ENCODE assay signal across 20 mouse cellular contexts in the genomic region with DNA sequence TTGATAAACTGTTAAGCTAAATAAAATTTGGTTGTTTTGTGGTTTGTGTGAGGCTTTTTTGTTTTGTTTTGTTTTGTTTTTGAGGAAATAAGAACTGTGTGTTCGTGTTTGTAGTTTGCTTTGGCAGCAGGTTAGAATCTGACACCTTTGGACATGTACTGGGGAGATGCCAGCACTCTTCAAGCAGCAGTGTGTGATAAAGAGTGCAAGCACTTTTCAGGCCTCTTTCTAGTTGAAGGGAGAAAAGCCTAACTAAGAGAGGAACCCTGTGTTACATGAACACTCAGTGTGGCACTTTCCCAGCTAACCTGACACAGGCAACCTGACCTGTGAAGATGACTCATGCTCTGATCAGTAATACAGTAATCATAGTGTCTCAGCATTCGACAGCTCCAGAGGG. TPM values are rescaled to one million over a fixed set of nuclear protein-coding genes. Genes with fewer than 3 reads are reported as not detected.
A peak's percentile ranks its signal among the peaks of the same experiment; 100 is the strongest.
DNase-seq lines count a peak whose midpoint lies in the region; ATAC-seq and TF ChIP-seq lines count a peak whose summit lies in the region.
"Had no signal": no experiment of that assay in that cellular context is flagged by ENCODE, and none has a peak within 500 bp of the region (broad histone marks: within the 10 kb centered on the region; RNA-seq: fewer than 3 reads in every experiment).

No protein-coding gene starts in this region.

- TF ChIP-seq POLR2A in thymus, adult 2 months (IDR thresholded peaks at IDR 0.05; ENCODE audit: control insufficient read depth, extremely low read depth, insufficient read depth, low read length, poor library complexity), result no peak

- 0 out of 2 replicates have a peak, but pooled peaks cover 5% of the 10 kb centered on the region for H3K9me3 ChIP-seq in heart, embryonic 14.5 days (ENCODE audit: control insufficient read depth, low read length)
- H3K9me3 ChIP-seq in heart, embryonic 11.5 days (replicated peaks; ENCODE audit: control insufficient read depth, low read length), result no peaks in the 10 kb centered on the region
- H3K9me3 ChIP-seq: forebrain, embryonic 10.5 days; hindbrain, embryonic 15.5 days; intestine, embryonic 15.5 days; limb, embryonic 15.5 days; midbrain, embryonic 13.5 days had no signal

- no peak for ATAC-seq in heart, embryonic 14.5 days (ENCODE audit: insufficient number of reproducible peaks, insufficient read depth, low FRiP score, low read depth)
- ATAC-seq in heart, embryonic 11.5 days (replicated peaks; ENCODE audit: insufficient number of reproducible peaks, low FRiP score, low TSS enrichment), result no peak
- ATAC-seq: forebrain, embryonic 16.5 days; intestine, embryonic 15.5 days; midbrain, embryonic 13.5 days had no signal

- H3K36me3 ChIP-seq in heart, embryonic 14.5 days (ENCODE audit: control insufficient read depth, insufficient read depth, low read length), result peaks cover 44% of the 10 kb centered on the region
- peaks cover 16% of the 10 kb centered on the region for H3K36me3 ChIP-seq in heart, embryonic 11.5 days (ENCODE audit: control insufficient read depth, insufficient read depth, low read length)
- H3K36me3 ChIP-seq in thymus, adult 2 months (ENCODE audit: control insufficient read depth, insufficient read depth, low read length), result peaks cover 22% of the 10 kb centered on the region

- TF ChIP-seq CTCF in thymus, adult 2 months (IDR thresholded peaks at IDR 0.05; ENCODE audit: borderline replicate concordance, control insufficient read depth, extremely low read depth, insufficient read depth, low read length, poor library complexity), result no peak

- H3K4me2 ChIP-seq in heart, embryonic 14.5 days (ENCODE audit: low read length), result no peak overlapping the region
- no peak overlapping the region for H3K4me2 ChIP-seq in heart, embryonic 11.5 days
- H3K4me2 ChIP-seq: hindbrain, embryonic 15.5 days; intestine, embryonic 15.5 days; limb, embryonic 15.5 days; midbrain, embryonic 13.5 days had no signal

- H3K27ac ChIP-seq in heart, embryonic 14.5 days (replicated peaks in 1 of 2; ENCODE audit: control insufficient read depth in 1 of 2, insufficient read depth in 1 of 2, low read depth in 2 of 2, low read length in 2 of 2), result peak overlapping the region; percentile 25 to 53; a peak in 3 of 4 replicates
- H3K27ac ChIP-seq in heart, embryonic 11.5 days (ENCODE audit: low read depth, low read length), result no peak overlapping the region
- H3K27ac ChIP-seq in thymus, adult 2 months (ENCODE audit: control insufficient read depth, insufficient read depth, low read length), result no peak overlapping the region
- H3K27ac ChIP-seq: forebrain, embryonic 10.5 days; hindbrain, embryonic 15.5 days; intestine, embryonic 15.5 days; limb, embryonic 15.5 days; midbrain, embryonic 13.5 days; stomach, postnatal 0 days had no signal

- no peak overlapping the region for H3K9ac ChIP-seq in heart, embryonic 14.5 days (ENCODE audit: low read length)
- H3K9ac ChIP-seq in heart, embryonic 11.5 days (ENCODE audit: low read depth, low read length), result no peak overlapping the region
- H3K9ac ChIP-seq: hindbrain, embryonic 15.5 days; intestine, embryonic 15.5 days; limb, embryonic 15.5 days; midbrain, embryonic 13.5 days had no signal

- no peaks in the 10 kb centered on the region for H3K27me3 ChIP-seq in heart, embryonic 14.5 days (ENCODE audit: control insufficient read depth, insufficient read depth, low read length)
- no peaks in the 10 kb centered on the region for H3K27me3 ChIP-seq in heart, embryonic 11.5 days (ENCODE audit: control insufficient read depth, insufficient read depth, low read length)
- no peaks in the 10 kb centered on the region for H3K27me3 ChIP-seq in thymus, adult 2 months (ENCODE audit: control insufficient read depth, insufficient read depth, low read length)
- H3K27me3 ChIP-seq: hindbrain, embryonic 15.5 days; intestine, embryonic 15.5 days; limb, embryonic 15.5 days; midbrain, embryonic 13.5 days had no signal

- peak; percentile 43 to 53 for DNase-seq in cerebellum, postnatal 10 days
- no peak for DNase-seq in cerebellum, postnatal 36 days
- peak; percentile 49 for DNase-seq in lung, postnatal 10 days
- DNase-seq in lung, adult 18-20 months, result no peak
- DNase-seq in lung, postnatal 36 days, result peak; percentile 54
- DNase-seq in thymus, adult 2 months, result no peak
- DNase-seq: adrenal gland, postnatal 25 days; cerebellum, adult 11 months; gastrocnemius, postnatal 25 days; kidney, adult 8-10 months; kidney, postnatal 14 days had no signal

- H3K4me1 ChIP-seq in heart, embryonic 14.5 days (ENCODE audit: control insufficient read depth in 2 of 2, insufficient read depth in 2 of 2, low read length in 2 of 2), result peaks cover 5 to 19% of the 10 kb centered on the region in 2 experiments
- H3K4me1 ChIP-seq in heart, embryonic 11.5 days (ENCODE audit: control insufficient read depth, insufficient read depth, low read length), result 0 out of 2 replicates have a peak, but pooled peaks cover 2% of the 10 kb centered on the region
- H3K4me1 ChIP-seq in thymus, adult 2 months (replicated peaks; ENCODE audit: control insufficient read depth, insufficient read depth, low read length), result peaks cover 23% of the 10 kb centered on the region
- H3K4me1 ChIP-seq: forebrain, embryonic 10.5 days; hindbrain, embryonic 15.5 days; intestine, embryonic 15.5 days; limb, embryonic 15.5 days; midbrain, embryonic 13.5 days had no signal

- 59% methylated on average over 2 of the region's 2 CpGs for WGBS in heart, embryonic 14.5 days
- 82% methylated on average over 2 of the region's 2 CpGs for WGBS in heart, embryonic 11.5 days (ENCODE audit: insufficient replicate concordance)
- 80% methylated on average over 2 of the region's 2 CpGs for WGBS in thymus, adult 2 months

- H3K4me3 ChIP-seq in heart, embryonic 14.5 days (ENCODE audit: control insufficient read depth in 1 of 2, insufficient read depth in 1 of 2, low read depth in 1 of 2, low read length in 2 of 2), result no peak overlapping the region
- no peak overlapping the region for H3K4me3 ChIP-seq in heart, embryonic 11.5 days (ENCODE audit: low read depth, low read length)
- H3K4me3 ChIP-seq in thymus, adult 2 months (ENCODE audit: control insufficient read depth, insufficient read depth, low read length), result no peak overlapping the region
- H3K4me3 ChIP-seq: forebrain, embryonic 10.5 days; hindbrain, embryonic 15.5 days; intestine, embryonic 15.5 days; limb, embryonic 15.5 days; midbrain, embryonic 13.5 days had no signal

RNA-seq across cellular contexts. Expression of a gene that starts 17.7 kb away (rescaled TPM):
- 32.8 and 39.7 TPM in 2 replicates for polyA plus RNA-seq in heart, embryonic 14.5 days (2014; fragmentation: Nextera tagmentation; extraction: Ambion mirVana)
- polyA plus RNA-seq in heart, embryonic 11.5 days (2014; fragmentation: Nextera tagmentation; extraction: Ambion mirVana), result 30.5 and 35.2 TPM in 2 replicates
- 77.0 and 80.5 TPM in 2 replicates for polyA plus RNA-seq in thymus, adult 2 months (2012; rRNA removed)

RNA-seq across cellular contexts. Expression of a gene that starts 18.1 kb away (rescaled TPM):
- polyA plus RNA-seq in heart, embryonic 14.5 days (2014; fragmentation: Nextera tagmentation; extraction: Ambion mirVana), result 90.6 and 92.9 TPM in 2 replicates
- 121 and 141 TPM in 2 replicates for polyA plus RNA-seq in heart, embryonic 11.5 days (2014; fragmentation: Nextera tagmentation; extraction: Ambion mirVana)
- polyA plus RNA-seq in thymus, adult 2 months (2012; rRNA removed), result 25.1 and 28.3 TPM in 2 replicates

RNA-seq across cellular contexts. Expression of a gene that starts 24.7 kb away (rescaled TPM):
- polyA plus RNA-seq in heart, embryonic 14.5 days (2014; fragmentation: Nextera tagmentation; extraction: Ambion mirVana), result 1.1 and 2.7 TPM in 2 replicates
- polyA plus RNA-seq in heart, embryonic 11.5 days (2014; fragmentation: Nextera tagmentation; extraction: Ambion mirVana), result 0.66 and 1.0 TPM in 2 replicates
- polyA plus RNA-seq in thymus, adult 2 months (2012; rRNA removed), result 1.8 and 2.2 TPM in 2 replicates

RNA-seq across cellular contexts. Expression of a gene that starts 26.0 kb away (rescaled TPM):
- polyA plus RNA-seq in heart, embryonic 14.5 days (2014; fragmentation: Nextera tagmentation; extraction: Ambion mirVana), result 0.69 and 1.4 TPM in 2 replicates
- 0.42 and 0.44 TPM in 2 replicates for polyA plus RNA-seq in heart, embryonic 11.5 days (2014; fragmentation: Nextera tagmentation; extraction: Ambion mirVana)
- polyA plus RNA-seq in thymus, adult 2 months (2012; rRNA removed), result 5.6 and 6.9 TPM in 2 replicates

RNA-seq across cellular contexts. Expression of a gene that starts 53.7 kb away (rescaled TPM):
- 7.6 and 8.1 TPM in 2 replicates for polyA plus RNA-seq in heart, embryonic 14.5 days (2014; fragmentation: Nextera tagmentation; extraction: Ambion mirVana)
- polyA plus RNA-seq in heart, embryonic 11.5 days (2014; fragmentation: Nextera tagmentation; extraction: Ambion mirVana), result 2.8 and 5.0 TPM in 2 replicates
- 49.5 and 73.6 TPM in 2 replicates for polyA plus RNA-seq in thymus, adult 2 months (2012; rRNA removed)

Comparison
In these comparisons a context has a peak if more than half of its experiments do, and no peak if none do; other contexts are left out.
1. DNase-seq: peak in cerebellum, postnatal 10 days (2 of 2), lung, postnatal 10 days (single experiment) and lung, postnatal 36 days (single experiment); none in cerebellum, postnatal 36 days (0 of 2), lung, adult 18-20 months (0 of 2) and thymus, adult 2 months (single experiment).
2. H3K27ac ChIP-seq: peak in heart, embryonic 14.5 days (2 of 2); none in heart, embryonic 11.5 days (single experiment) and thymus, adult 2 months (single experiment).